Mouse (Mus musculus): ENCODE results near the gene Slc48a1. TPM values are rescaled to one million over a fixed set of nuclear protein-coding genes. Genes with fewer than 3 reads are reported as not detected.

Gene Slc48a1
- total RNA-seq, 2 experiments from 2014 or later: 32.6 to 35.4 TPM

DNA sequence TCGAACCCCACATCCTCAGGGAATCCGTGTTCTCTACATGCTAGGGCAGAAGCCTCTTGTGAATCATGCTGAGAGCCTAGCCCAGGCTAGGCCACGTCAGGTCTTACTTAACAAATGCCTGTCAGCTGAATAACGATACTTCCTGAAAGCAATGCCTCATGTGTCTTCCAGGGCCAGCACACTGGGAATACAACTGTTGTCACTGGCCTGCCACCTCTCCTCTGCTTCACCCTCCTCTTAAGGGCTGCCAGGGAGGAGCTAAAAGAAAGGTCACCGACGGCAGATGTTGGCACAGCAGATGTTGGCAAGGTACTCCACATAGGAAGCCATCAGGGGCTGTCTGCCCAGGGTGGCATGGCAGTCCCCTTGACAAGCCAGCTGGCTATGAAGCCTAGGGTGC is 45.7 kb downstream of the Slc48a1 start:
- no peak for DNase-seq (ENCODE audit: low spot score in 2 of 2)

DNA sequence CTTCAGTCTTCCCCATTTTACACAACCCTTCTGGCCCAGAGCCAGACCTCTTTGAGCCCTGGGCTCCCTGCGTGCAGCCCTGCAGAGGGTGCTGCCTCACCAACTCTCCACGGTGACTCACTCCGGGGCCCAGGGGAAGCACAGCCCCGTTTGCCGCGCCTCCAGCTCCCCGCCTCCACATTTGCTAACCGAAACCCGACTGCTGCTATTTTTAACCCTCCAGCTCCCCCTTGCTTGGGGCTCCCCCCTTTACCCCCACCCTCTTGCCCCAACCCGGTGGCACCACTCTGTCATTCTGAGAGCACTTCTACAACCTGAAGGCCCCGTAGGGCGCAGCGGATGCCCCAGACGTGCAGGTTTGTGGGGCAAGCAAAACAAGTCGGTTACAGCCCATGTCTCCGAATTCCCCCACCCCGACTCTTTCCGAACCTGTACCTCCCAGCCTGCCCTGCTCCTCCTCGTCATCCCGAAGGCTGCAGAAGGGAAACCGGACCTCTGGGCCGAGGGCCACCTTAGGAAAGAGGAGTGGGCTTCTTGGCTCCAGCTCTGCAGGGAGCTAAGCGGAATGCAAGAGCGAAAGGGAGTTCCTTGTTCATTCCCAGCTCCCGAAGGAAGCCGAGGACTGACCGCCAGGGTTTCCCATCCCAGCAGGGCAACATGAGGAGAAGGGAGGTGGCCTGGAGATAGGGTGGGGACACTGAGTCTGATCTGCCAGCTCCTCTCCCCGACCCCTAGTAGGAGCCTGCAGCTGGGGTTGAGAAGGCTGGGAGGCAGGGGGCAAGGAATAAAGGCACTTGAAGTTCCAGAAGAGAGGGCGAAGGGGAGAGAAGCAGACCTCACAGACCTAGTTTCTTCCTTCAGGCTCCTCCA is 47.0 kb downstream of the Slc48a1 start:
- peak; percentile 66 to 84 for DNase-seq (ENCODE audit: low spot score in 2 of 2)

DNA sequence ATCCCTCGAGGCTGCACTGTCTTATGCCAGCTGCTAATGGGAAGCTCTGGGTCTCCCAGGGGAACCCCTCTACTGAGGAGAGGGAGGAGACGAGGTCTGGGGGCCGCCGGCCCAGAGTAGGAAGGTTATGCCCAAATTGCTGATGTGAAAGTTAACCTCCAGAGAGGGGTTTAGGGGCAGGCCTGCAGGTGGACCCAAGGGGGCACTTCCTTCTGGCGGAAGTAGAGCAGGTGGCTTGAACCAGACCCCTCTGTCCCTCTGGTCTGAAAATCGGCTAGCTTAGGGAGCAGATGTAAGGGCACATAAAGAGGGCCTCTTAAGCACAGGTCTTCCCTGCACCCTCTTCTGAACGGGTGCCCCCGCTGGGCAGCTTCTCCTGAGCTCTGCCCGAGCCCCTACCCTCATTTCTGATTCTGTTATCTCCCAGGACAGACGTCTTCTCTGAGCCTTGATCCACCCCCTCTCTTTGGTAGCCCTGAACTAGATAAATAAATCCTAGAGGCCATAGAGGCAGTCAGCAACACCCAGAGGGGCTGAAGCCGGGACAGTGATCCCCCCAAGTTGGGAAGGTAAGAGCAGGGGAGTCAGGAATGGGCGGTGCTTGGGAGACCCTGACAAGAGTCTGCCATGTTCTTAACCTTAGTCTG is 47.7 kb downstream of the Slc48a1 start:
- DNase-seq (ENCODE audit: low spot score in 2 of 2): no peak

GRCm38 (mm10) chr15:97826588-97827261 is 48.4 kb downstream of the Slc48a1 start:
- DNase-seq (ENCODE audit: low spot score in 2 of 2): no peak

DNA sequence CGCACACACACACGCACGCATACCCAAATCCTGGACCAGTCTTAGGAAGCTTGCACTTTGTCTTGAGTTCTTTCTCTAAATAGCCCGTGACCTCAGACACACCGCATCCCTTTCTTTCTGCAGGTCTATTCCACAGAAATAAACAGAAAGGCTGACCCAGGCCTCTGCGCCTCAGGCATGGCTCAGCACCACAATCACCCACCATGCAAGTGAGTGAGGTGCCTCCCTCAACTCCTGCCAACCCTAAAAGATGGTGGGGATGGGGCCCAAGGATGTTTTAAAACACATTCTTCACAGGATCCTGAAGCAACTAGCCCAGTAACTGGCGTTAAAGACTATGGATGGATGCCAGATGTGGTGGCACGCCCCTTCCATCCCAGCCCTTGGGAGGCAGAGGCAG is 49.1 kb downstream of the Slc48a1 start:
- no peak for DNase-seq (ENCODE audit: low spot score in 2 of 2)

- no peak for DNase-seq (ENCODE audit: low spot score in 2 of 2)
These were observed 50.0 kb downstream of the Slc48a1 start for GRCm38 (mm10) chr15:97828221-97828842.

- no peak for DNase-seq (ENCODE audit: low spot score in 2 of 2)
These were observed 50.6 kb downstream of the Slc48a1 start for GRCm38 (mm10) chr15:97828901-97829338.

DNA sequence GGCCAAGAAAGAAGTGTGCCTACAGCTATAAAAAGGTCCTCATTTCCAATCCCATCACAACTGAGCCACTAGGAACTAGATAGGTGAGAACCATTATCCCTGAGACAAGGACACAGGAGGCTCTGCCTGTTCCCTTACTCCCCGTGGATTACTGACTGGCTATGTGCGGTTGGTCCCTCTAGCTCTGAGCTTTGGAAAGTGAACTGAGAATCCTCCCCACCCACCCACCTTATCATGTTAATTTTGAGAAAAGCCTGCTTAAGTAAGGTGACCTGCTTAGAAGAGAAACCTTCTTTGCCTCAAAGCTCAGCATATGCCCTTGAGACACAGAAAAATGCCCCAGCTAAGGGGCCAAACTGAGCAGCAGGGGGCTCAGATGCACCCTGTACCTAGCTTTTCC is 51.1 kb downstream of the Slc48a1 start:
- DNase-seq (ENCODE audit: low spot score in 2 of 2): no peak

DNA sequence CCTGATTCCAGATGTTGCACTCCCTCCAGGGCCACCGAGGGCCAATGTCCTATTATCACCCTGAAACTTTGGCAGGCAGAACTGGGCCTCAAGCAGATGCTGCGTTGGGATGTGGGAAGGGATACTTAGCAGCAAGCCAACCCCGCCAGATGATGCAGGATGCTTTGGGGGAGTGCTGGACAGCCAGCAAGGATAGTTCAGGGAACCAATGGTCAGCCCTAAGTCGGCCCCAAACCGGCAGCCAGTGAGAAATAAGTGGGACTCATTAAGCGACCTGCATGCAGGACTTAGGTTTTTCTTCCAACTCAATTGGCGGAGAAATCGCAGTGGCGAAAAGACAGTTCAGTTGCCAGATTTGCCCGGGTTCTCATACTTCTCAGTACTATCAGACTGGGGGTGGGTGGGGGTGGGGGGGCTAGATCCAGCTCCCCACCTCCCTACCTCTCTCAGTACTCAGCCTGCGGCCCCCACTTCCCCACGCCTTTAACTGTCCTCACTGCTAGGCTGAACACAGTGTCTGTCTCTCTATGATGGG is 52.0 kb downstream of the Slc48a1 start:
- DNase-seq (ENCODE audit: low spot score in 2 of 2): peak in 1 of 2 experiments; percentile 63

DNA sequence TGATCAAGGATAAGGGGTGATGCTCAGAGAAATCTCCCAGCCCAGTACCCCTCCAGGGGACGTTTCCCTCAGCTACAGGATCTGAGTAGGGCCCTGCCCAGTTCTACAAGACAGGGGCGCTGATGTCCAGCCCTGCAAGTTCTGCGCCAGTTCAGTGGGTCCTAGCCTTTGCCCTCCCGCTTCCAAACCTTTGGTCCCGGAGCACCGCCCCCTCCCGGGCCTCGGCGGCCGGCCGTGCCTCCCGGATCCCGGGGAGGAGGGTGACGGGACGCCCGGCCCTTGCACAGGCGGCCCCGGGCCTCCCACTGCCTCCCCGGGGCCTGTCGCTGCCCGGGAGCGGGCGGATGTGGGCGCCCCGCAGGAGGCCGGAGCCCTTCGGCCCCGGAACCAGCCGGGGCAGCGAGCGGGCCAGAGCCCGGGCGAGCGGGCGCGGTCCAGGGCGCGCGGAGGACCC is 52.5 kb downstream of the Slc48a1 start:
- peak; percentile 45 to 53 for DNase-seq (ENCODE audit: low spot score in 2 of 2)

GRCm38 (mm10) chr15:97831242-97831986 is 53.1 kb downstream of the Slc48a1 start:
- DNase-seq (ENCODE audit: low spot score in 2 of 2): peak; percentile 53 to 76

DNA sequence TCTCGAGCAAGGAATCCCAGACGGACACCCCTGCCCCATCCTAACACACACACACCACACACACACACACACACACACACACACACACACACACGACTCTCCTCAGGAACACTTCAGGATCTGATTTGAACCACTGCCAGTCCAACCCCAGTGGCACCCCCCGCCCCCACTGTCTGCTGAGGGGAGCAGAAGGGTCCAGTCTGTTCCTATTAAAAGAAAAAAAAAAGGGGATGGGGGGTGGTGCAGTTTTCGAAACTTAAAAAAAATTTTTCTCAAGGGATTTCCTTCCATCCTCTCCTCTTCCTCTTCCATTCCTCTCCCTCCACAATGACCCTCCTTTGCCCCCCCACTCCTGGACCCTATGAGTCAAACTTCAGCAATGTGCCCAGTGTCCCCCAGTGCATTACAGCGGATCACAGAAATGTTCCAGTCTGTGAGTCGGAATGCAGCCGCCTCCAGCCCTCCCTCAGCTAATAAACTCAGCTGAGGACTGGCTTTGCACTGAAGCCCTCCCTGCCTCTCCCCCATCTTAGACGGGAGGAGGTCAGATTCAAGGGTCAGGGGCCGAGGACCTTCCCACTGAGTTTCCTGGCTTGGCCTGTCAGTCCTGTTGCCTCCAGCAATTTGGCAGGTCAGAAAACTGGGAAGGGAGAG is 53.8 kb downstream of the Slc48a1 start:
- peak; percentile 41 to 62 for DNase-seq (ENCODE audit: low spot score in 2 of 2)

DNA sequence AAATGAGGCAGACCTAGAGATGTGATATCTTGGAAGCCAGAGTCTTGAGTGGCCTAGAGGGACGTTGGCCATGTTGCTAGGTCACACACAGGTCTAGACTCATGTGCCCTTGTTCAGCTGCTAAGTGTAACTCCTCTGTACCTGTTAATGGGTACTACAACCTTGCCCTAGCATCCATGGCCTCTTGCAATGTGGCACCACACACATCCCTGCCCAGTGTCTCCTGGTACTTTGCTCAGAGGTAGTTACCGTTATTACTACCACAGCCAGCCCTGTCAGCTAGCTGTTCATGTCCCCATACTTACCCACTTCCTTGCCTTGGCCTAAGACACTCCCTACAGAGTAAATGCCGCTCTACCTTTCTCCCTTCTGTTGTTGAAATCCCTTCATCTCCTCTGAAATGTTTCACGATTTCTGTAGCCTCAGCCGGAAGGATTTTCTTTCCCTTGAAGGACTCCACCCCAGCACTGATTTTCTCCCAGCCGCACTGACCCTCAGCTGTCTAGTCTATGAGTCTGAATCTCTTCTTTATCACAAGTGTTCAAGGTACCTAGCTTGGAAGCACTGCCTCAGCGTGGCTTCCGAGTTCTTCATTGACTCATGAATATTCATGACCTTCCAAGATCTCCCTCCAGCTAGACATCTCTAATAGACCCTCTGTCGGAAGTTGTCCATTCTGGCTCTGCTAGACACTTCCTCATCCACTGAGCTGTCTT is 54.6 kb downstream of the Slc48a1 start:
- no peak for DNase-seq (ENCODE audit: low spot score in 2 of 2)

- no peak for DNase-seq (ENCODE audit: low spot score in 2 of 2)
These were observed 58.0 kb downstream of the Slc48a1 start for GRCm38 (mm10) chr15:97836153-97836893.

- DNase-seq (ENCODE audit: low spot score in 2 of 2): no peak
These were observed 58.6 kb downstream of the Slc48a1 start for GRCm38 (mm10) chr15:97836894-97837247.

- DNase-seq (ENCODE audit: low spot score in 2 of 2): peak in 1 of 2 experiments; percentile 35
These were observed 59.3 kb downstream of the Slc48a1 start for GRCm38 (mm10) chr15:97837491-97838061.

DNA sequence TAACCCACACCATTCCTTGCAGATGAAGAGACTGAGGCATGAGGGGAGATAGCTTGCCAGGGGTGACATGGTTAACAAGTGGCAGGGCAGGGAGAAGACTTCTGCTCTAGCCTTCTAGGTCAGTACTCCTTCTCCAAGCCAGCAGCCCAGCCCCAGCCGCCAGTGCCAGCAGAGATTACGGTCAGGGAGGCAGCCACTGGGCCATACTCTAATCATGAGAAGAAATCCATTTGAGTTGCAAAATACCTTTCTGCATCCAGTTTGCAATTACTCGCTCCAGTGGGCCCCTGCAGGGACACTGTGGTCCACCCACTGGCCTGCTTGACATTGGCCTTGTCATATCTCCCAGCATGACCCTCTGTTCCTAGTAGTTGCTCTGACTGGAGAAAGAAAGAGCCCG is 60.1 kb downstream of the Slc48a1 start:
- peak in 1 of 2 experiments; percentile 35 for DNase-seq (ENCODE audit: low spot score in 2 of 2)

- DNase-seq (ENCODE audit: low spot score in 2 of 2): no peak
These were observed 60.7 kb downstream of the Slc48a1 start for GRCm38 (mm10) chr15:97839012-97839411.

Measured in gastrocnemius, postnatal 4 days (tissue).